Mouse (Mus musculus) spleen, adult 2 months (tissue): ENCODE measurements around the gene Cse1l.

Experiments used
- CTCF ChIP-seq: fragments of 200-500 bp; IDR thresholded peaks from 2 replicates; pipeline ENCODE4 v1.5.1; 2011; ENCODE audit warnings: mild to moderate bottlenecking, inconsistent platforms; ENCODE audit not compliant: insufficient read depth, insufficient read length, insufficient replicate concordance; ENCODE audit errors: extremely low read depth
- POLR2A ChIP-seq: fragments of 200-500 bp; IDR thresholded peaks from 2 replicates; pipeline ENCODE4 v1.6.1; 2011; ENCODE audit warnings: low read depth, low read length, inconsistent platforms

DNA sequence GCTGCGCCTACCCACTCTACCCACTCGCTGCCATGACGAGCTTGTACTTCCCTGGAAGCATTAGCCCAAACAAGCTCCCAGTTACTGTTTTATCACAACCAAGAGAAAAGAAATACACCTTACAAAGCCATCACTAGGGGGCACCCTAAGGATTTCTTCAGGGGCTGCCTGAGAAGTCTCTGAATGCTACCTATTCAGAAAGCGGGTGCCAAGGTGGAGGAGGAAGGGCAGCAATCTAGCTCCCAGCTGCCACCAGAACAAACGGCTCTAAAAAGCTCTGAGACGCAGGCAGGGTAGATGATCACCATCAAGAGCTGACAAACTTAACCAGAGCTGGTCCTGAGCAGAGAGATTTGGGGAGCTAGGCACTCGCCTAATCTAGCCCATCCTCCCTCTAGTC is 51.0 kb downstream of the Cse1l start:
- TF ChIP-seq CTCF (no peak), POLR2A (no peak)
